Mouse (Mus musculus) limb, embryonic 12.5 days (tissue): ENCODE results near the gene Mast4. TPM values are rescaled to one million over a fixed set of nuclear protein-coding genes. Genes with fewer than 3 reads are reported as not detected.
A peak's percentile ranks its signal among the peaks of the same experiment; 100 is the strongest.

Experiments
- ATAC-seq: fragments of 200-750 bp; cut with Nextera tagmentation; 2 replicates; pipeline ENCODE4 v1.8.0; 2017; ENCODE audit warnings: low read depth, moderate TSS enrichment; ENCODE audit not compliant: insufficient number of reproducible peaks, insufficient read depth, low FRiP score, low TSS enrichment
- H3K27ac ChIP-seq: fragments of 300-500 bp; sonication (generic); 2 replicates; pipeline ENCODE4 v1.5.1; 2016; ENCODE audit warnings: mild to moderate bottlenecking, moderate library complexity
- H3K27me3 ChIP-seq: fragments of 300-500 bp; sonication (generic); 2 replicates; pipeline ENCODE4 v1.6.1; 2016; ENCODE audit warnings: mild to moderate bottlenecking, moderate library complexity
- H3K36me3 ChIP-seq: fragments of 300-500 bp; sonication (generic); 2 replicates; pipeline ENCODE4 v1.6.1; 2016; ENCODE audit warnings: mild to moderate bottlenecking, moderate library complexity
- H3K4me1 ChIP-seq: fragments of 300-500 bp; sonication (generic); replicated peaks from 2 replicates; pipeline ENCODE4 v1.6.1; 2016
- H3K4me2 ChIP-seq: fragments of 300-500 bp; sonication (generic); 2 replicates; pipeline ENCODE4 v1.6.1; 2016; ENCODE audit warnings: mild to moderate bottlenecking, moderate library complexity
- H3K4me3 ChIP-seq: fragments of 300-500 bp; sonication (generic); replicated peaks from 2 replicates; pipeline ENCODE4 v1.5.1; 2016; ENCODE audit warnings: mild to moderate bottlenecking
- H3K9ac ChIP-seq: fragments of 300-500 bp; sonication (generic); replicated peaks from 2 replicates; pipeline ENCODE4 v1.6.1; 2016; ENCODE audit warnings: mild to moderate bottlenecking, moderate library complexity
- H3K9me3 ChIP-seq: fragments of 300-500 bp; sonication (generic); 2 replicates; pipeline ENCODE4 v1.6.1; 2016; ENCODE audit warnings: mild to moderate bottlenecking, moderate library complexity
- WGBS: fragments of 180-500 bp; shearing (Covaris S2); methylation state at CpG from one replicate; pipeline ENCODE4 v1.1.7; 2016; 5-methylcytosine and 5-hydroxymethylcytosine counted together
- polyA plus RNA-seq: library from polyadenylated mRNA; unstranded; fragments of >200 nt; fragmentation: Nextera tagmentation; extraction: Ambion mirVana; gene quantifications from 2 replicates; pipeline ENCODE4 v1.2.1, GENCODE M21; 2016

Gene Mast4
- polyA plus RNA-seq, 1 experiment from 2014 or later, result 26.0 TPM

DNA sequence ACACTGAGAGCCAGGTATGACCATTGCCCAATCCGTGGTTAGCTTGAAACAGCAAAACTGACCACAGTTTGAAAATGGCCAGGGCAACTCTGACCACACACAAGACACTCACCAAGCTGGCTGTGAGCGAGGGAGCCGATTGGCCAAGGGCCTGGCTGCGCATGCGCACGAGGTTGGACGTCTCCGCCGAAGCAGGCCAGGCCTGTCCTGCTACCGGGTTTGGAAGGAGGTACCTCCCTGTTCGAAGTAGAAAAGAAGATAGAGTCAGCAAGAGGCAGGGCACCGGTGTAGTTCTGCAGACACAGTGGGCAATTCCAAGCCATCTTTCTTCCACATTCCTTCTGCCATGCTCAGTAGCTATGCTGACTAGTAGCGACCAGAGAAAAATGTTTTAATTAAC lies 194.2 kb downstream of the Mast4 start:
- Histone ChIP-seq H3K9me3 (no peaks in the 10 kb centered on the region), H3K27me3 (no peaks in the 10 kb centered on the region), H3K9ac (no peak overlapping the region), H3K36me3 (no peaks in the 10 kb centered on the region), H3K27ac (no peak overlapping the region), H3K4me1 (no peaks in the 10 kb centered on the region), H3K4me3 (no peak overlapping the region), H3K4me2 (no peak overlapping the region)
- WGBS, result 91% methylated on average over 13 of the region's 13 CpGs
- no peak for ATAC-seq

DNA sequence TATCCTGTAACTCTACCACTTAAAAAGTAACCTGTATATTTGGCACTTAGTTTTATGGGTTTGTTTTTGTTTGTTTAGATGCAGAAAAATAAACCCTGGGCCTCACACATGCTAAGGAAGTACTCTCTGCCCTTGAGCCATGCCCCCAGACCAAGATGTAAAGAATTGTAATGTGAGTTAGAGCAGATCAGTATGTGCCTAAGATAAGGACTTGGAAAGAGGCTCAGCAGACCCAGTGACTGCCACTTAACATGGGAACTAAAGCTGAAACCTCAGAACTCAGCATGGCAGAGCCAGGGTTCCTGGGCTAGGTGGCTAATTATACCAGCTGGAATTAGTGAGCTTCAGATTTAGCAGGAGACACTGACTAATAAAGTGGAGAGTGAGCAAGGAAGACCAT lies 196.0 kb downstream of the Mast4 start:
- Histone ChIP-seq H3K9me3 (no peaks in the 10 kb centered on the region), H3K9ac (no peak overlapping the region), H3K4me3 (no peak overlapping the region), H3K27ac (no peak overlapping the region), H3K4me1 (no peaks in the 10 kb centered on the region), H3K27me3 (no peaks in the 10 kb centered on the region), H3K4me2 (no peak overlapping the region), H3K36me3 (no peaks in the 10 kb centered on the region)
- no peak for ATAC-seq

DNA sequence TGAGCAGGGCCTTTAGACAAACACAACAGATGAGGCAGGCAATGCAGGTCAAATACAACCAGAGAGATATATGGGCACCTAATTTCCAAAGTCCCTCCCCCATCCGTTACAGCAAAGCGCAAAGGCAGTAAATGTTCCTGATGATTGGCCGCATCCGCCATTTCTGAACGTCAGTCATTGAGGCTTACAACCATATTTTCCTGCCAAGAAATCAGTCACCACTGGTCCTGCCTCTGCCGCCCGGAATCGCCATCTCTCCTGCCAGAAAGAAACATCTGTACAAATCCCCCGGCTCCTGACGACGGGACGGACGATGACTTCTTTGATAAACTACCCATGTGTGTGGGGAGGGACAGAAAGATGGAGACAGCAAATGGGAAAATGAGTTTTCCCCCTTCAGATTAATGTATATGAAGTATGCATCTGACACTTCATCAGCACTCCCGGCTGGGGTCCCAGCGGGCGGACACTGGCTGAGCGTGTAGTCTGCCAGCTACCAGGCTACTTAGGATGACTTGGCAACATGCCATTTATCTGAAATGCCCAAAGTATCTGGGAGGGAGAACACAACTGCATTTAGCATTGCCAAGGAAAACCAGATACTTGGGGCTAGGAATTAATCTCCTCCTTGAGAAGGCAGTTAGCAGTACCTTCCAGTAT lies 198.9 kb downstream of the Mast4 start:
- WGBS, result 93% methylated on average over 17 of the region's 17 CpGs

GRCm38 (mm10) chr13:103131781-103132180 lies 202.5 kb downstream of the Mast4 start:
- Histone ChIP-seq H3K27ac (no peak overlapping the region), H3K9me3 (no peaks in the 10 kb centered on the region), H3K4me3 (no peak overlapping the region), H3K4me2 (no peak overlapping the region), H3K27me3 (no peaks in the 10 kb centered on the region), H3K9ac (no peak overlapping the region), H3K36me3 (no peaks in the 10 kb centered on the region), H3K4me1 (peaks cover 11% of the 10 kb centered on the region)
- ATAC-seq, result no peak
- 93% methylated on average over 2 of the region's 2 CpGs for WGBS

More for the DNA sequence above, 198.9 kb downstream of the Mast4 start:
- Histone ChIP-seq H3K4me1 (no peaks in the 10 kb centered on the region), H3K9ac (no peak overlapping the region), H3K9me3 (no peaks in the 10 kb centered on the region), H3K36me3 (no peaks in the 10 kb centered on the region), H3K4me2 (no peak overlapping the region), H3K4me3 (no peak overlapping the region), H3K27ac (no peak overlapping the region), H3K27me3 (no peaks in the 10 kb centered on the region)
- ATAC-seq, result no peak

GRCm38 (mm10) chr13:103129130-103129797 lies 205.0 kb downstream of the Mast4 start:
- Histone ChIP-seq H3K4me1 (peaks cover 27% of the 10 kb centered on the region), H3K4me3 (no peak overlapping the region), H3K4me2 (no peak overlapping the region), H3K9ac (no peak overlapping the region), H3K9me3 (no peaks in the 10 kb centered on the region), H3K27me3 (no peaks in the 10 kb centered on the region), H3K27ac (no peak overlapping the region; the same call in 1 of the 2 replicates), H3K36me3 (no peaks in the 10 kb centered on the region)
- ATAC-seq, result no peak
- WGBS, result 71% methylated on average over 6 of the region's 6 CpGs

DNA sequence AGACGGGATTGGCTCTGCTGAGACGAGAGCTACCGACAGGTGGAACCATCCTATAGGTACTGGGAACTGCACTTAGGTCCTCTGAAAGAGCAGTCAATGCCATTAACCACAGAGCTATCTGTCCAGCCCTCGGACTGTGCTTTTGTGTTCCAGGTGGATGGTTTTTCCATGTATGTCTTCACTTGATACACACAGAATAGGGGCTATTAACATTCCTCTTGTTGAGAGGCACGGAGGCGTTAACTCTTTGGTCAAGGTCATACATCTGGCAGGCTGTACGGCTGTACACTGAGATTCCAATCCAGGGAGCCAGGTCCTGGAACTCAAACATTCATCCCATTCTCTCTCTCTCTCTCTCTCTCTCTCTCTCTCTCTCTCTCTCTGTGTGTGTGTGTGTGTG lies 205.6 kb downstream of the Mast4 start:
- Histone ChIP-seq H3K27me3 (no peaks in the 10 kb centered on the region), H3K4me3 (no peak overlapping the region), H3K9me3 (no peaks in the 10 kb centered on the region), H3K27ac (no peak overlapping the region), H3K4me2 (no peak overlapping the region), H3K36me3 (no peaks in the 10 kb centered on the region), H3K9ac (no peak overlapping the region), H3K4me1 (peaks cover 27% of the 10 kb centered on the region)
- no peak for ATAC-seq
- 61% methylated on average over 7 of the region's 7 CpGs for WGBS

DNA sequence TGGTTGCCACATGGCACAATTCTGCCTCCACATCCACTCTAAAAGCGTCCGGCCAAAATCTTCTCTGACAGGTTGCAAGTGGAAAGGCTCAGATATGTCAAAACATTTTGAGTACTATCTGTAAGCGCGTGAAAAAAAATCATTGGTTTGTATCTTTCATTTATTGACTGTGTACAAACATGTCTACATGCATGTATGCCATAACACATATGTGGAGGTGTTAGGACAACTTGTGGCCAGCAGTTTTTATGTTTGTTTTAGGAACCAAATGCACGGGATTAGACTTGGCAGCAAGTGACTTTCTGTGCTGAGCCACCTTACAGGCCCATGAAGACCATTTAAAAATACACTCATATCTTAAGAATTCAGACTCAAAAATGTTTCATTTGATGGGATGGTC lies 206.7 kb downstream of the Mast4 start:
- no peaks in the 10 kb centered on the region for H3K27me3 ChIP-seq
- no peak overlapping the region for H3K9ac ChIP-seq
- H3K4me1 ChIP-seq, result peaks cover 27% of the 10 kb centered on the region
- no peak overlapping the region for H3K27ac ChIP-seq
- H3K4me3 ChIP-seq, result no peak overlapping the region
- H3K9me3 ChIP-seq, result no peaks in the 10 kb centered on the region
- no peaks in the 10 kb centered on the region for H3K36me3 ChIP-seq
- WGBS, result 87% methylated on average over 5 of the region's 5 CpGs
- ATAC-seq, result no peak
- H3K4me2 ChIP-seq, result no peak overlapping the region

DNA sequence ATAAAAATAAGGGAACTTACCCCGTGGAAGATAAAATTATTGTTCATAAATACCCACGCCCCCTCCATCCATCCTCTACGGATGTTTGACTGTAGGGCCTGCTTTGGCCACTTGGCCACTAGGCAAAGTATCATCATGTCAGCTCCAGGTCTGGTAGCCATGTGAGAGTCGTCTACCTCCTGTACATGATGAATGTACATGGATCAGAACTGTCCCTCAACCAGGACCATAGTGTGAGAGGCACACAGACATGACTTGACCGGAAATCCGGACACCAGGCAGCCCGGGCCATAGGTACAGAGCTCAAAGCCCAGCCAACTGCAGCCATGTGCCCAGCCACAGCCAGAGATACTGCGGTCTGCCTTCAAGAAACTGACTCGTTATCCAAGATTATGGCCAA lies 210.6 kb downstream of the Mast4 start:
- no peak for ATAC-seq
- Histone ChIP-seq H3K27me3 (peaks cover 6% of the 10 kb centered on the region), H3K4me3 (no peak overlapping the region), H3K4me2 (no peak overlapping the region), H3K4me1 (peaks cover 27% of the 10 kb centered on the region), H3K36me3 (no peaks in the 10 kb centered on the region), H3K9ac (no peak overlapping the region), H3K9me3 (no peaks in the 10 kb centered on the region), H3K27ac (no peak overlapping the region)
- WGBS, result 90% methylated on average over 9 of the region's 9 CpGs

- H3K9me3 ChIP-seq, result no peaks in the 10 kb centered on the region
- no peaks in the 10 kb centered on the region for H3K36me3 ChIP-seq
- H3K4me1 ChIP-seq, result peaks cover 27% of the 10 kb centered on the region
- no peak overlapping the region for H3K9ac ChIP-seq
- no peak overlapping the region for H3K4me3 ChIP-seq
- whole genome bisulfite sequencing, result 31% methylated on average over 22 of the region's 22 CpGs
- peaks cover 6% of the 10 kb centered on the region for H3K27me3 ChIP-seq
- no peak overlapping the region for H3K4me2 ChIP-seq
- no peak overlapping the region for H3K27ac ChIP-seq
- ATAC-seq, result no peak
Measured at GRCm38 (mm10) chr13:103121796-103122792, 212.2 kb downstream of the Mast4 start.

- no peaks in the 10 kb centered on the region for H3K9me3 ChIP-seq
- peak; percentile 76 for ATAC-seq
- H3K9ac ChIP-seq, result peak overlapping the region; percentile 38; the same call in 1 of the 2 replicates
- no peaks in the 10 kb centered on the region for H3K36me3 ChIP-seq
- H3K27me3 ChIP-seq, result peaks cover 6% of the 10 kb centered on the region
- H3K4me2 ChIP-seq, result peak overlapping the region; percentile 44
- H3K4me3 ChIP-seq, result 0 out of 2 replicates have a peak overlapping the region, but pooled peaks have one; percentile 11
- 12% methylated on average over 7 of the region's 7 CpGs for WGBS
- H3K27ac ChIP-seq, result no peak overlapping the region
- peaks cover 16% of the 10 kb centered on the region for H3K4me1 ChIP-seq
Measured at GRCm38 (mm10) chr13:103120669-103121131, 213.6 kb downstream of the Mast4 start.

DNA sequence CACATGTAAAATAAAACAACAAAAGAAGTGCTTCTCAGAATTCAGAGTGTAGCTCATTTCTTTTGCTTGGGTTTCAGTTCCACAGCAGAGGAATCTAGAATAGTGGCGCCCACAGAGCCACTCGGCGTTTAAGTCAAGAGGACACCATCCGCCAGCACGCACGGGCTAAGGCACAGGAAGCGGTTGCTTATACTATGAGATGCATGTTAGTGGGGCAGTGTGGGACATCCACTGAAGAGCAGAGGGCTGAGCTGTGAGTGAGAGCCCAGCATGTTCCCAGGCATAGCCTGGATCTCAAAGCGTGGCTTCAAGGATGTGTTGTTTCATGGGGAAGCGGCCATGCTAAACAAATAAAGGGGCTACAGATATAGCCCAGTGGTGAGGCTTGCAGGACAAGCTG lies 214.6 kb downstream of the Mast4 start:
- 95% methylated on average over 9 of the region's 9 CpGs for WGBS

More for the DNA sequence above, 214.6 kb downstream of the Mast4 start:
- no peak for ATAC-seq
- Histone ChIP-seq H3K36me3 (no peaks in the 10 kb centered on the region), H3K4me3 (no peak overlapping the region), H3K27ac (no peak overlapping the region), H3K9me3 (no peaks in the 10 kb centered on the region), H3K27me3 (peaks cover 6% of the 10 kb centered on the region), H3K4me2 (no peak overlapping the region), H3K9ac (no peak overlapping the region), H3K4me1 (peaks cover 8% of the 10 kb centered on the region; the same call in 1 of the 2 replicates)
